Comparison of ENCODE assay signal across 15 mouse cellular contexts in genomic region chr11:109125451-109125850, GRCm38 (mm10). TPM values are rescaled to one million over a fixed set of nuclear protein-coding genes. Genes with fewer than 3 reads are reported as not detected.
DNase-seq lines count a peak whose midpoint lies in the region; ATAC-seq lines count a peak whose summit lies in the region.
"Had no signal": no experiment of that assay in that cellular context is flagged by ENCODE, and none has a peak within 500 bp of the region (broad histone marks: within the 10 kb centered on the region; RNA-seq: fewer than 3 reads in every experiment).

No protein-coding gene starts in this region.

- H3K36me3 ChIP-seq in forebrain, embryonic 10.5 days (replicated peaks), result no peaks in the 10 kb centered on the region
- H3K36me3 ChIP-seq in forebrain, embryonic 16.5 days (ENCODE audit: control insufficient read depth, insufficient read depth), result no peaks in the 10 kb centered on the region
- H3K36me3 ChIP-seq: neural tube, embryonic 12.5 days had no signal

- no peak overlapping the region for H3K9ac ChIP-seq in forebrain, embryonic 16.5 days (replicated peaks; ENCODE audit: low read depth, low read length)
- H3K9ac ChIP-seq: neural tube, embryonic 12.5 days had no signal

- DNase-seq in forebrain, embryonic 10.5 days (ENCODE audit: extremely low spot score, low spot score), result no peak
- DNase-seq in left cerebral cortex, postnatal 14 days (ENCODE audit: low spot score in 2 of 2), result peak; percentile 12 to 25
- DNase-seq in left cerebral cortex, adult 11 months (ENCODE audit: low spot score), result no peak
- DNase-seq in adrenal gland, postnatal 14 days, result peak; percentile 58
- peak; percentile 60 for DNase-seq in lung, postnatal 14 days
- no peak for DNase-seq in embryo, embryonic 11 days
- no peak for DNase-seq in thymus, postnatal 14 days

- intact Hi-C loops in left cerebral cortex, postnatal 14 days (cut with DNase I), result no loop called here

- H3K4me3 ChIP-seq in forebrain, embryonic 10.5 days, result no peak overlapping the region
- no peak overlapping the region for H3K4me3 ChIP-seq in forebrain, embryonic 16.5 days (replicated peaks; ENCODE audit: low read length)
- H3K4me3 ChIP-seq: erythroblast, embryonic 14.5 days; neural tube, embryonic 12.5 days had no signal

- 0 out of 2 replicates have a peak, but pooled peaks cover 8% of the 10 kb centered on the region for H3K4me1 ChIP-seq in forebrain, embryonic 10.5 days
- no peaks in the 10 kb centered on the region for H3K4me1 ChIP-seq in forebrain, embryonic 16.5 days (replicated peaks; ENCODE audit: control insufficient read depth, insufficient read depth, low read length)
- H3K4me1 ChIP-seq: neural tube, embryonic 12.5 days had no signal

- no peaks in the 10 kb centered on the region for H3K9me3 ChIP-seq in forebrain, embryonic 10.5 days
- H3K9me3 ChIP-seq in forebrain, embryonic 16.5 days (ENCODE audit: control insufficient read depth, low read length), result no peaks in the 10 kb centered on the region
- H3K9me3 ChIP-seq: neural tube, embryonic 12.5 days had no signal

- H3K27ac ChIP-seq in forebrain, embryonic 10.5 days, result 0 out of 2 replicates have a peak overlapping the region, but pooled peaks have one; percentile 12
- no peak overlapping the region for H3K27ac ChIP-seq in forebrain, embryonic 16.5 days (ENCODE audit: low read length)
- H3K27ac ChIP-seq: neural tube, embryonic 12.5 days had no signal

- 87% methylated on average over 5 of the region's 5 CpGs for WGBS in forebrain, embryonic 10.5 days
- WGBS in forebrain, embryonic 16.5 days, result 72% methylated on average over 5 of the region's 5 CpGs

- no peak overlapping the region for H3K4me2 ChIP-seq in forebrain, embryonic 16.5 days (ENCODE audit: low read length)
- H3K4me2 ChIP-seq: liver, embryonic 11.5 days; neural tube, embryonic 12.5 days had no signal

- no peaks in the 10 kb centered on the region for H3K27me3 ChIP-seq in forebrain, embryonic 10.5 days (ENCODE audit: poor library complexity, severe bottlenecking)
- H3K27me3 ChIP-seq in forebrain, embryonic 16.5 days (replicated peaks; ENCODE audit: control insufficient read depth, insufficient read depth, low read length), result no peaks in the 10 kb centered on the region
- H3K27me3 ChIP-seq: neural tube, embryonic 12.5 days had no signal

- no peak for ATAC-seq in forebrain, embryonic 16.5 days

RNA-seq across cellular contexts. Expression of gene E030025P04Rik, which starts 18.7 kb away (rescaled TPM):
- polyA plus RNA-seq in forebrain, embryonic 10.5 days (2016; fragmentation: Nextera tagmentation; extraction: Ambion mirVana), result not detected in 2 replicates
- polyA plus RNA-seq in forebrain, embryonic 16.5 days (2015; fragmentation: Nextera tagmentation; extraction: Ambion mirVana), result not detected in 2 replicates
- not detected for total RNA-seq in left cerebral cortex, postnatal 14 days (2021)
- not detected in 2 replicates for total RNA-seq in adrenal gland, postnatal 14 days (2021)
- total RNA-seq: common myeloid progenitor, adult 5-6 weeks; layer of hippocampus, adult 8-10 months had no signal
- polyA plus RNA-seq: erythroblast, embryonic 14.5 days; heart, embryonic 14.5 days; intestine, embryonic 14.5 days; liver, embryonic 11.5 days; neural tube, embryonic 12.5 days had no signal

Comparison
In these comparisons a context has a peak if more than half of its experiments do, and no peak if none do; other contexts are left out.
1. DNase-seq: peak in left cerebral cortex, postnatal 14 days (2 of 2), adrenal gland, postnatal 14 days (single experiment) and lung, postnatal 14 days (single experiment); none in forebrain, embryonic 10.5 days (single experiment), left cerebral cortex, adult 11 months (single experiment), embryo, embryonic 11 days (single experiment) and thymus, postnatal 14 days (single experiment).